Mouse (Mus musculus): ENCODE results near the gene Nkx2-1. TPM values are rescaled to one million over a fixed set of nuclear protein-coding genes. Genes with fewer than 3 reads are reported as not detected.

Gene Nkx2-1
- under 1 TPM; 0.52 to 0.54 TPM for total RNA-seq (2021)
- long read RNA-seq, experiment 1 = 0 reads
- long read RNA-seq, experiment 2 = 0 reads

GRCm38 (mm10) chr12:56536884-56537265 lies at the start of gene Nkx2-1:
TSS of gene Nkx2-1 (minus strand) at chr12:56536908.
- Histone ChIP-seq H3K4me3 (no peak within 1 kb of the TSS), H3K27ac (no peak within 1 kb of the TSS)
- TF ChIP-seq CTCF (conservative IDR thresholded peaks at IDR 0.05) = no peak
- no peak for DNase-seq (ENCODE audit: low spot score in 2 of 2)

GRCm38 (mm10) chr12:56541068-56541467 lies 4.4 kb upstream of the Nkx2-1 start:
- peak; percentile 98 for TF ChIP-seq CTCF (conservative IDR thresholded peaks at IDR 0.05)
- H3K27ac ChIP-seq = no peak overlapping the region
- DNase-seq (ENCODE audit: low spot score in 2 of 2) = peak; percentile 71 to 81
- no peak overlapping the region for H3K4me3 ChIP-seq

GRCm38 (mm10) chr12:56540591-56540990 lies 3.9 kb upstream of the Nkx2-1 start:
- Histone ChIP-seq H3K27ac (no peak overlapping the region), H3K4me3 (no peak overlapping the region)
- no peak for DNase-seq (ENCODE audit: low spot score in 2 of 2)
- TF ChIP-seq CTCF (conservative IDR thresholded peaks at IDR 0.05) = no peak

- no peak for TF ChIP-seq CTCF (conservative IDR thresholded peaks at IDR 0.05)
- no peak overlapping the region for H3K4me3 ChIP-seq
- no peak for DNase-seq (ENCODE audit: low spot score in 2 of 2)
- H3K27ac ChIP-seq = no peak overlapping the region
Measured at GRCm38 (mm10) chr12:56538601-56539000, 1.9 kb upstream of the Nkx2-1 start.

GRCm38 (mm10) chr12:56537931-56538330 lies 1.2 kb upstream of the Nkx2-1 start:
- no peak for TF ChIP-seq CTCF (conservative IDR thresholded peaks at IDR 0.05)
- DNase-seq (ENCODE audit: low spot score in 2 of 2) = no peak
- no peak overlapping the region for H3K27ac ChIP-seq
- H3K4me3 ChIP-seq = no peak overlapping the region

GRCm38 (mm10) chr12:56537342-56537741 lies 634 bp upstream of the Nkx2-1 start:
- TF ChIP-seq CTCF (conservative IDR thresholded peaks at IDR 0.05) = no peak
- Histone ChIP-seq H3K4me3 (no peak overlapping the region), H3K27ac (no peak overlapping the region)
- DNase-seq (ENCODE audit: low spot score in 2 of 2) = no peak

- no peak overlapping the region for H3K4me3 ChIP-seq
- TF ChIP-seq CTCF (conservative IDR thresholded peaks at IDR 0.05) = no peak
- no peak overlapping the region for H3K27ac ChIP-seq
- DNase-seq (ENCODE audit: low spot score in 2 of 2) = no peak
Measured at GRCm38 (mm10) chr12:56536174-56536883, 379 bp downstream of the Nkx2-1 start.

GRCm38 (mm10) chr12:56535411-56536173 lies 1.1 kb downstream of the Nkx2-1 start:
- TF ChIP-seq CTCF (conservative IDR thresholded peaks at IDR 0.05) = no peak
- Histone ChIP-seq H3K27ac (no peak overlapping the region), H3K4me3 (no peak overlapping the region)
- DNase-seq (ENCODE audit: low spot score in 2 of 2) = no peak

GRCm38 (mm10) chr12:56534651-56535326 lies 1.9 kb downstream of the Nkx2-1 start:
- Histone ChIP-seq H3K27ac (no peak overlapping the region), H3K4me3 (no peak overlapping the region)
- no peak for DNase-seq (ENCODE audit: low spot score in 2 of 2)
- no peak for TF ChIP-seq CTCF (conservative IDR thresholded peaks at IDR 0.05)

- no peak overlapping the region for H3K27ac ChIP-seq
- no peak overlapping the region for H3K4me3 ChIP-seq
- no peak for TF ChIP-seq CTCF (conservative IDR thresholded peaks at IDR 0.05)
- no peak for DNase-seq (ENCODE audit: low spot score in 2 of 2)
Measured at GRCm38 (mm10) chr12:56534311-56534650, 2.4 kb downstream of the Nkx2-1 start.

GRCm38 (mm10) chr12:56533501-56534310 lies 3.0 kb downstream of the Nkx2-1 start:
- no peak for TF ChIP-seq CTCF (conservative IDR thresholded peaks at IDR 0.05)
- Histone ChIP-seq H3K27ac (no peak overlapping the region), H3K4me3 (no peak overlapping the region)
- no peak for DNase-seq (ENCODE audit: low spot score in 2 of 2)

GRCm38 (mm10) chr12:56532986-56533495 lies 3.7 kb downstream of the Nkx2-1 start:
- no peak overlapping the region for H3K27ac ChIP-seq
- no peak for TF ChIP-seq CTCF (conservative IDR thresholded peaks at IDR 0.05)
- no peak overlapping the region for H3K4me3 ChIP-seq
- no peak for DNase-seq (ENCODE audit: low spot score in 2 of 2)

All from layer of hippocampus, adult 2 months (tissue).